Mouse (Mus musculus): ENCODE measurements around the gene Ttc23. TPM values are rescaled to one million over a fixed set of nuclear protein-coding genes. Genes with fewer than 3 reads are reported as not detected.

Ttc23 gene
- total and polyA plus RNA-seq, 3 experiments = 0.03 to 3.9 (median 1.1) TPM

- Histone ChIP-seq H3K4me3 (ENCODE audit: low read depth, low read length) (no peak overlapping the region), H3K36me3 (replicated peaks) (peaks cover 19% of the 10 kb centered on the region), H3K9me3 (replicated peaks) (no peaks in the 10 kb centered on the region), H3K27me3 (ENCODE audit: insufficient read depth, low read length) (no peaks in the 10 kb centered on the region), H3K4me1 (ENCODE audit: insufficient read depth, low read depth, low read length) (no peaks in the 10 kb centered on the region)
- ATAC-seq (ENCODE audit: extremely low read depth, insufficient number of reproducible peaks, low FRiP score, poor library complexity, severe bottlenecking) = no peak
- no peak for TF ChIP-seq GATA1 (IDR thresholded peaks at IDR 0.05; ENCODE audit: borderline replicate concordance, low read length)
- TF ChIP-seq CTCF (IDR thresholded peaks at IDR 0.05; ENCODE audit: low read depth, low read length) = no peak
- TF ChIP-seq GATA2 (IDR thresholded peaks at IDR 0.05; ENCODE audit: borderline replicate concordance, low read depth, low read length) = no peak
- no peak for TF ChIP-seq POLR2AphosphoS5 (IDR thresholded peaks at IDR 0.05; ENCODE audit: insufficient replicate concordance, low read depth, low read length)
- TF ChIP-seq TAL1 (conservative IDR thresholded peaks at IDR 0.05; ENCODE audit: low read depth, low read length) = no peak
- no peak for DNase-seq (ENCODE audit: low spot score)
Observed at GRCm38 (mm10) chr7:67626671-67627070, 20.5 kb upstream of the Ttc23 start.

DNA sequence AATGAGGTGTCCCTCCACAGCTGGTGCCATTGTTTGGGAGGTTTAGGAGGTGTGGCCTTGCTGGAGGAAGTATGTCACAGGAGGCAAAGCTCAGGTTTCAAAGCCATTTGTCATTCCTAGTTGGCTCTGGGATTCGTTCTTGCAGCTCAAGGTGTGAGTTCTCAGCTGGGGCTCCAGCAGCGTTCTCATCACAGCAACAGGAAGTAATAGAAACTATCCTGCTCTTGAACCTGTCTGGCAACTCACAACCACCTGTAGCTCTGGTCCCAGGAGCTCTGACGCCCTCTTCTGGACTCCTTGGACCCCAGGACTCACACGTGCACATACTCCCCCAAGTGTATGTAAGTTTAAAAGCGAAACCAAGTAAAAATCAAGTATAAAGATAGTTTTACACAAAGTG is 17.5 kb upstream of the Ttc23 start:
- H3K36me3 ChIP-seq (replicated peaks) = peaks cover 26% of the 10 kb centered on the region
- DNase-seq (ENCODE audit: low spot score) (no peak), ATAC-seq (ENCODE audit: extremely low read depth, insufficient number of reproducible peaks, low FRiP score, poor library complexity, severe bottlenecking) (no peak)
- H3K27me3 ChIP-seq (ENCODE audit: insufficient read depth, low read length) = no peaks in the 10 kb centered on the region
- TF ChIP-seq TAL1 (conservative IDR thresholded peaks at IDR 0.05; ENCODE audit: low read depth, low read length) (no peak), POLR2AphosphoS5 (IDR thresholded peaks at IDR 0.05; ENCODE audit: insufficient replicate concordance, low read depth, low read length) (no peak), CTCF (IDR thresholded peaks at IDR 0.05; ENCODE audit: low read depth, low read length) (no peak), GATA1 (IDR thresholded peaks at IDR 0.05; ENCODE audit: borderline replicate concordance, low read length) (no peak), GATA2 (IDR thresholded peaks at IDR 0.05; ENCODE audit: borderline replicate concordance, low read depth, low read length) (no peak)
- no peaks in the 10 kb centered on the region for H3K4me1 ChIP-seq (ENCODE audit: insufficient read depth, low read depth, low read length)
- no peaks in the 10 kb centered on the region for H3K9me3 ChIP-seq (replicated peaks)
- no peak overlapping the region for H3K4me3 ChIP-seq (ENCODE audit: low read depth, low read length)

- TF ChIP-seq TAL1 (conservative IDR thresholded peaks at IDR 0.05; ENCODE audit: low read depth, low read length) (no peak), CTCF (IDR thresholded peaks at IDR 0.05; ENCODE audit: low read depth, low read length) (peak; percentile 93)
- DNase-seq (ENCODE audit: low spot score) (peak; percentile 5), ATAC-seq (ENCODE audit: extremely low read depth, insufficient number of reproducible peaks, low FRiP score, poor library complexity, severe bottlenecking) (peak; percentile 75)
- no peak overlapping the region for H3K4me3 ChIP-seq (ENCODE audit: low read depth, low read length)
- no peaks in the 10 kb centered on the region for H3K27me3 ChIP-seq (ENCODE audit: insufficient read depth, low read length)
- no peaks in the 10 kb centered on the region for H3K4me1 ChIP-seq (ENCODE audit: insufficient read depth, low read depth, low read length)
- no peaks in the 10 kb centered on the region for H3K9me3 ChIP-seq (replicated peaks)
- H3K36me3 ChIP-seq (replicated peaks) = peaks cover 28% of the 10 kb centered on the region
Observed at GRCm38 (mm10) chr7:67630817-67631216, 16.4 kb upstream of the Ttc23 start.

GRCm38 (mm10) chr7:67632380-67632779 is 14.8 kb upstream of the Ttc23 start:
- Histone ChIP-seq H3K27me3 (ENCODE audit: insufficient read depth, low read length) (no peaks in the 10 kb centered on the region), H3K36me3 (replicated peaks) (peaks cover 28% of the 10 kb centered on the region), H3K9me3 (replicated peaks) (no peaks in the 10 kb centered on the region), H3K4me1 (ENCODE audit: insufficient read depth, low read depth, low read length) (no peaks in the 10 kb centered on the region), H3K4me3 (ENCODE audit: low read depth, low read length) (no peak overlapping the region)
- no peak for TF ChIP-seq POLR2AphosphoS5 (IDR thresholded peaks at IDR 0.05; ENCODE audit: insufficient replicate concordance, low read depth, low read length)
- no peak for TF ChIP-seq GATA1 (IDR thresholded peaks at IDR 0.05; ENCODE audit: borderline replicate concordance, low read length)
- TF ChIP-seq CTCF (IDR thresholded peaks at IDR 0.05; ENCODE audit: low read depth, low read length) = no peak
- TF ChIP-seq GATA2 (IDR thresholded peaks at IDR 0.05; ENCODE audit: borderline replicate concordance, low read depth, low read length) = no peak
- TF ChIP-seq TAL1 (conservative IDR thresholded peaks at IDR 0.05; ENCODE audit: low read depth, low read length) = no peak
- DNase-seq (ENCODE audit: low spot score) (no peak), ATAC-seq (ENCODE audit: extremely low read depth, insufficient number of reproducible peaks, low FRiP score, poor library complexity, severe bottlenecking) (no peak)

GRCm38 (mm10) chr7:67634210-67634609 is 13.0 kb upstream of the Ttc23 start:
- ATAC-seq (ENCODE audit: extremely low read depth, insufficient number of reproducible peaks, low FRiP score, poor library complexity, severe bottlenecking) (no peak), DNase-seq (ENCODE audit: low spot score) (no peak)
- H3K4me1 ChIP-seq (ENCODE audit: insufficient read depth, low read depth, low read length) = no peaks in the 10 kb centered on the region
- no peaks in the 10 kb centered on the region for H3K9me3 ChIP-seq (replicated peaks)
- no peaks in the 10 kb centered on the region for H3K27me3 ChIP-seq (ENCODE audit: insufficient read depth, low read length)
- H3K4me3 ChIP-seq (ENCODE audit: low read depth, low read length) = no peak overlapping the region
- TF ChIP-seq GATA2 (IDR thresholded peaks at IDR 0.05; ENCODE audit: borderline replicate concordance, low read depth, low read length) (no peak), POLR2AphosphoS5 (IDR thresholded peaks at IDR 0.05; ENCODE audit: insufficient replicate concordance, low read depth, low read length) (no peak), GATA1 (IDR thresholded peaks at IDR 0.05; ENCODE audit: borderline replicate concordance, low read length) (no peak), TAL1 (conservative IDR thresholded peaks at IDR 0.05; ENCODE audit: low read depth, low read length) (no peak), CTCF (IDR thresholded peaks at IDR 0.05; ENCODE audit: low read depth, low read length) (no peak)
- peaks cover 31% of the 10 kb centered on the region for H3K36me3 ChIP-seq (replicated peaks)

- no peak for DNase-seq (ENCODE audit: low spot score)
- H3K4me1 ChIP-seq (ENCODE audit: insufficient read depth, low read depth, low read length) = no peaks in the 10 kb centered on the region
- H3K9me3 ChIP-seq (replicated peaks) = no peaks in the 10 kb centered on the region
- H3K4me3 ChIP-seq (ENCODE audit: low read depth, low read length) = no peak overlapping the region
- no peak for ATAC-seq (ENCODE audit: extremely low read depth, insufficient number of reproducible peaks, low FRiP score, poor library complexity, severe bottlenecking)
- TF ChIP-seq GATA2 (IDR thresholded peaks at IDR 0.05; ENCODE audit: borderline replicate concordance, low read depth, low read length) = no peak
- TF ChIP-seq POLR2AphosphoS5 (IDR thresholded peaks at IDR 0.05; ENCODE audit: insufficient replicate concordance, low read depth, low read length) = no peak
- TF ChIP-seq GATA1 (IDR thresholded peaks at IDR 0.05; ENCODE audit: borderline replicate concordance, low read length) = no peak
- TF ChIP-seq CTCF (IDR thresholded peaks at IDR 0.05; ENCODE audit: low read depth, low read length) = no peak
- TF ChIP-seq TAL1 (conservative IDR thresholded peaks at IDR 0.05; ENCODE audit: low read depth, low read length) = no peak
- H3K27me3 ChIP-seq (ENCODE audit: insufficient read depth, low read length) = no peaks in the 10 kb centered on the region
- H3K36me3 ChIP-seq (replicated peaks) = peaks cover 35% of the 10 kb centered on the region
Observed at GRCm38 (mm10) chr7:67636161-67636560, 11.0 kb upstream of the Ttc23 start.

DNA sequence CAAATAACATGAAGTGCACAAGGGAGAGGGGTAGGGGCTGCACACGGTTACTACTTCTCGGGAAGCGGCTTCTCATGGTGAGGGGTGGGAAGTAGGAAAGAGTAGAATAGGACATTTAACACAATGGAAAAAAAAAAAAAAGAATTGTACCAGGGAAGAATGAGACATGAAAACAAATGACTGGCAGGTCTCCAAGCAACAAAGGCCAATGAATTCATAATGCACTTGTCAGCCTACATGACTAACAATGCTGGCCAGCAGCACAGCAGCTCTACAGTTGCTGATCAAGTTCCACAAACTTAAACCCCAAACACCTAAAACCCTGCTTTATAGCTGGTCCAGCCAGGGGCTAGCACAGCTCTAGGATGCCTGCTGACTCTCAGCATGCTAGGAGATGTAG is 8.2 kb upstream of the Ttc23 start:
- TF ChIP-seq TAL1 (conservative IDR thresholded peaks at IDR 0.05; ENCODE audit: low read depth, low read length) = no peak
- no peak for TF ChIP-seq GATA1 (IDR thresholded peaks at IDR 0.05; ENCODE audit: borderline replicate concordance, low read length)
- no peak for TF ChIP-seq GATA2 (IDR thresholded peaks at IDR 0.05; ENCODE audit: borderline replicate concordance, low read depth, low read length)
- no peak for TF ChIP-seq CTCF (IDR thresholded peaks at IDR 0.05; ENCODE audit: low read depth, low read length)
- no peak for TF ChIP-seq POLR2AphosphoS5 (IDR thresholded peaks at IDR 0.05; ENCODE audit: insufficient replicate concordance, low read depth, low read length)
- no peaks in the 10 kb centered on the region for H3K27me3 ChIP-seq (ENCODE audit: insufficient read depth, low read length)
- DNase-seq (ENCODE audit: low spot score) (no peak), ATAC-seq (ENCODE audit: extremely low read depth, insufficient number of reproducible peaks, low FRiP score, poor library complexity, severe bottlenecking) (no peak)
- H3K4me3 ChIP-seq (ENCODE audit: low read depth, low read length) = no peak overlapping the region
- peaks cover 4% of the 10 kb centered on the region; the same call in 1 of the 2 replicates for H3K4me1 ChIP-seq (ENCODE audit: insufficient read depth, low read depth, low read length)
- H3K36me3 ChIP-seq (replicated peaks) = peaks cover 35% of the 10 kb centered on the region
- no peaks in the 10 kb centered on the region for H3K9me3 ChIP-seq (replicated peaks)

Measured in G1E (cell line).